Mouse (Mus musculus) embryonic stem cell, embryonic (primary cell): ENCODE measurements at regions not wholly inside any gene's neighbourhood (a gene's known extent, or its start where the extent isn't known, plus 50 kb on each side); places are given as distances from the start of the nearest gene placed in this dataset.

ENCODE experiments used
- CTCF ChIA-PET, 4 experiments: fragments of 300-600 bp in 2 of 4; fragments of 350-600 bp in 2 of 4; sonication (Branson Sonifier 250); formaldehyde crosslinking; loops; one replicate each; lab custom pipeline; 2022; ENCODE audit warnings: inconsistent platforms in 2 of 4; lab: Charles Lee
- POLR2A ChIA-PET, 4 experiments: fragments of 300-600 bp in 2 of 4; fragments of 350-600 bp in 2 of 4; sonication (Branson Sonifier 250); formaldehyde crosslinking; loops; one replicate each; lab custom pipeline; 2022; ENCODE audit warnings: antibody characterized with exemption in 4 of 4, inconsistent platforms in 1 of 4; lab: Charles Lee

DNA sequence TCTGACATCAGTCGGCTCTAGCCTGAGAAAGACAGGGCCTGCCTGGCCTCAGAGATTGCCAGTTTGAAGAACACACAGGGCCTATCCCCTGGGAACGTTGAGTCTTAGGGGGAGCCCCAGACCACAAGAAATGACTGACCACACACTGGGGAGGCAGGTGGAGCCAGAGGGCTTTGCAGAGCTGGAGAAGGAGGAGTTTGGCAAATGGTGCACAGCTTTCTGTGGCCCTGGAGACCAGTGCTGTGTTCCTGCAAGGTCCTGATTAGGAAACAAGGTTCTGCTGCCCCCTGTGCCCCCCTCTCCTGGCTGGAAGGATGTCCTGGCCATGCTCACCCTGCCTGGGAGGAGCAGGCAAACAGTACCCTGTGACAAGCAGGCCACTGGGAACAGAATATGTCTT is 82.2 kb upstream of the 1600014C23Rik start:
- ChIA-PET POLR2A (interaction anchor here in 3 of 4 experiments (0.7 to 1.4 kb wide), 3 partner anchors 8 to 258 kb away, joined by 3 to 8 read pairs (median 3); no protein-coding TSS in a partner anchor), CTCF (interaction anchor here in 2 of 4 experiments (0.6 to 1.6 kb wide), 2 partner anchors 10 to 456 kb away, joined by 3 to 5 read pairs; no protein-coding TSS in a partner anchor)

DNA sequence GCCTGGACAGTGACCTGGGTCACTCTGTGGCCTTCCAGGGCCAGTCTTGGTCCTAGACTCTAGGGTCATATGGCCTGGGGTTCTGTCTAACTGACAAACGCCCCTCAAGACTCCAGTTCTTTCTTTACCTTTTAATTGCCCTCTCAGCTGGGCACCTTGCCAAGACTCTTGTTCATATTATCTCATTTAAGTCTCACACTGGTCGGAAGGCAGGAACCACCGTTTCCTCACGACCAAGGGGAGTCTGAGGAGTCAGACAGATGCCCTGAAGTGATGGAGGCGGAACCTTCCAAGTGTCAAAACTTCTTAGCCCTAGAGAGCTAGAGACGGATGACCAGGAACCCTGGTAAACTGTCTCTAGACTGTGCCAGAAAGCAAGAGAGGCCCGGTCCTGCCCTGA is 81.7 kb upstream of the 1600014C23Rik start:
- ChIA-PET POLR2A (interaction anchor here (0.5 to 1.4 kb wide), 10 partner anchors 8 to 345 kb away, joined by 3 to 8 read pairs (median 3); no protein-coding TSS in a partner anchor), CTCF (interaction anchor here in 2 of 4 experiments (0.8 to 1.6 kb wide), 4 partner anchors 8 to 217 kb away, joined by 3 to 5 read pairs (median 4); partner anchors contain the start of gene Vegfa (in 1 of the 2))

DNA sequence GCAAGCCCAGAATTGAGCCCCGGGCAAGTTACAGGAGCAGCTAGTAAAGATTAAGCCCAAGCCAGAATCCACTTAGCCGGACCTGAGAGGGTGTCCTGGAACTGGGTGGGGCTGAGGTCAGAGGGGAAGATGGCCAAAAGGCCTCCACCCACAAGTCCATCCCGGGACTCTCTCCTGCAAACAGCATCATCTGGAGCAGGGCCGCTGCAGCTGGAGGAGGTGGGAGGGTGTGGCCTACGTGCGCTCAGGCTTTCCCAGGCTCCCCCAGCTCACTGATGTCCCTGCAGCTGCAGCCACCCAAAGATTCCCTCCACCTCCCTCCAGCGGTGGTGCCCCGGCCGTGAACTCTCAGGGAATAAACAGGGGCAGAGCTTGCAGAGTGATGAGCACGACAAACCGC is 80.9 kb upstream of the 1600014C23Rik start:
- POLR2A ChIA-PET, result interaction anchor here (0.5 to 1.4 kb wide), 14 partner anchors 9 to 357 kb away, joined by 3 to 6 read pairs (median 3); no protein-coding TSS in a partner anchor
- CTCF ChIA-PET, result interaction anchor here (0.6 to 1.6 kb wide), 17 partner anchors 8 to 317 kb away, joined by 3 to 5 read pairs (median 4); partner anchors contain the start of gene Vegfa (in 1 of the 4)

DNA sequence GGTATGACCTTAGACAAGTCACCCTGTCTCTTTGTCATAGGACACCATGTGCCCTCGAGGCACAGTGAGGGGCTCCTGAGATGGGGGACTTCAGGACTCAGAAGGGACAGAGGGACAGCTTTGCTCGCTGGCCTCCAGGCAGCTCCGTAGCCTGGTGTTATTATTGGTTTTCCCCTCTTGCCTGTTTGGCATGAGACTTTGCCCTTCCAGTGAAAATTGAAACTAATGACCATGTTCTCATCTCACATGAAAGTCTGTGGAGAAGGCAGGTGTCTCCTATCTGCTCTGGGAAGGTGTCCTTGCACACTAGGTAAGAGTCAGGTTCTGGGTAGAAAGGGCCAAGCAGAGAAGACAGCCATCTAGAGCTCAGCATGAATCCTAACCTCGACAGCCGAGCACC is 80.3 kb upstream of the 1600014C23Rik start:
- POLR2A ChIA-PET, result interaction anchor here in 3 of 4 experiments (0.7 to 1.4 kb wide), 8 partner anchors 10 to 358 kb away, joined by 3 to 6 read pairs (median 4); no protein-coding TSS in a partner anchor
- CTCF ChIA-PET, result interaction anchor here in 3 of 4 experiments (0.5 to 1.6 kb wide), 7 partner anchors 10 to 255 kb away, joined by 3 to 5 read pairs (median 4); partner anchors contain the start of gene Vegfa (in 1 of the 3)

DNA sequence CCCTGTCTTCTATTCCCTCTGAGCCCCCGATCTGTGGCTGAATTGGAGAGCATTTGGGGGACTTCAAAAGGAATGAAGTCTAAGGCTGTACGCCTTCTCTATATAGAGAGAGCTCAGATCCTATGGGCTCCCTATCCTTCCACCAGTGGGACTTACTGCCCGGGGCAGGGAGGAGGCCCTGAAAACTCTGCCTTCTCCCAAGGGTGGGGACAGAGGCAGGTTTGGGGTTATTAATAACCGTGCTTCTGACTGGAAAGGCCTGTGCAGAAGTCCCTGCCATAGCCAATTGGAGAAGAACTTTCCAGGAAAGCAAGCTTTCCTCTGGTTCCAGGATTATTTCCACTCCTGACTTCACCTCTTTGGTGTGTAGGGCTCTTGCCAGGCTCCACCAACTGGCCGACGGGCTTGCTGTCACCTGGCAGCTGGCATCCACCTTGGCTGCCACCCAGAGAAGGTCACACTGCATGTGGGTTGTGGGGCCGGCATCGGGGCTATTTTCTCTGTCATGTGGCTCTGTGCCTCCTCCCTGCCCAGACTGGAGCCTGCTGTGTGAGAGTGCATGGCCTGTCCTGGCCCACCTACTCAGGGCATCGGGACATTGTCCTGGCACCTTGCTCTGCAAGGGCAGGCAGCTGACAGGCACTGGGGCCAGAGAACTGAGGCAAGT is 78.8 kb upstream of the 1600014C23Rik start:
- ChIA-PET CTCF (interaction anchor here in 2 of 4 experiments (0.6 to 1.0 kb wide), 4 partner anchors 9 to 64 kb away, joined by 3 to 6 read pairs (median 4); no protein-coding TSS in a partner anchor), POLR2A (interaction anchor here in 3 of 4 experiments (0.9 to 2.2 kb wide), 3 partner anchors 9 to 348 kb away, joined by 3 to 5 read pairs (median 4); no protein-coding TSS in a partner anchor)

DNA sequence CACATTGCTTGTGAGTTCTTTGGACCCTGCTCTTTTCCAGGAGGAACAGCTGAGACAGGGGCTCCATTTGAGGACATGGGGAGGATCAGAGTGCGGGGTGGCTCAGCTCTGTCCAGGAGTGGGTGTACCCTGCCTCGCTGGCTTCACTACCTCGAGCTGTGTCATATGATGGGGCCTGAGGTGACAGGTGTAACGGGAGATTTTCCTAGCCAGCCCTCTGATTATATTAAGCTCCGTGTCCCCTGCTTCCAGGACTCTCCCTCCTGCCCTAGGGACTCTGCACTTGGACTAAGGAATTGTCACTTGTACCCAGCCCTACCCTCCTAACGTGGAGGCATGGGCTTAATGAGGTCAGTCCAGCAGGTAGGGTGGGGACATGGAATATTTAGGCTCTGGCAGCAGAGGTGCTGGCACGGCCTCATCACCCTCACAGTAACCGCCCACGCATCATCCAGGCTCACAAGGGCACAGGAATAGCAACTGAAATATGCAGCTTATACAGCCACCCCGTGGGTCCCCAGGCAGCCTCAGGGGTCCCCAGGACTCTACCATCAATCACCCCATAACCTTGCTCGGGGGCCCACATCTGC is 78.1 kb upstream of the 1600014C23Rik start:
- ChIA-PET POLR2A (interaction anchor here in 3 of 4 experiments (0.8 to 2.2 kb wide), 5 partner anchors 10 to 349 kb away, joined by 3 to 5 read pairs (median 3); no protein-coding TSS in a partner anchor), CTCF (interaction anchor here in 1 of 4 experiments (0.6 to 1.0 kb wide), 3 partner anchors 44 to 251 kb away, joined by 3 to 6 read pairs (median 3); no protein-coding TSS in a partner anchor)

DNA sequence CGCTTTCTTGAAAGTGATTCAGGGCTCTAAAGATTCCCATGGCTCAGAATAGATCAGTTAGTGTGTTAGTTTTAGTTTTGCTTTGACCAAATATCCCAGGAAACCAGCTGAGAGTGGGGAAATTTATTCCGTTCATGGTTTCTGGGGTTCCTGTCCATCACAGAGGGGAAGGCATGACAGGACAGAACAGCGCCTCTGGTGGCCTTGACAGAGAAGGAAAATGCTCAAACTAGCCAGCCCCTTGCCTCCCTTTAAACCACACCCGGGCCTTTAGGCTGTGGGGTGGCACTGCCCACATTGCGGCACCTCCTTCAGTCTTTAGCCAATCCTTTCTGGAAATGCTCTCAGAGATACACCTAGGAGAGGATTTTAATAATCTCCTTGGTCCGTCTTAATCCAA is 76.1 kb upstream of the 1600014C23Rik start:
- CTCF ChIA-PET, result interaction anchor here in 3 of 4 experiments (0.6 to 1.6 kb wide), 10 partner anchors 11 to 1331 kb away, joined by 3 to 8 read pairs (median 3); partner anchors contain the start of gene Vegfa (in 1 of the 3)

DNA sequence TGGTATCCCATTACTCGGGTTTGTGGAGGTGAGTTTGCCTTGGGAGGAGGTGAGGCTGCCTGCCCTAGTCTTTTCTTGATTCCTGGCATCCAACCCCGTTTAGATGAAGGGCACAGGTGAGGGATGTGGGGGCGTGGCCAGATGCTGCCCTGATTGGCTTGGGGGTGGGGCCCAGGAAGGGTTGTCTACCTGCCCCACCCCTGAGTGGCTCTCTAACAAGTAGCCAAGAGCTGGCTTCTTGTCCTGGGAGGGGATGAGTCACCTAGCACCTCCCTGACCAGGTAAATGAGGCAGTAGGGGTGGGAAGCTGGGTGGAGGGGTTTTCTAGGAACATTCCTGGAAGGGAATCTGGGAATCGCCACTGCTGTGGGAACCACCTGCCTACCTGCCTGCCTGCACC is 74.7 kb upstream of the 1600014C23Rik start:
- CTCF ChIA-PET, result interaction anchor here in 3 of 4 experiments (0.6 to 1.7 kb wide), 11 partner anchors 11 to 324 kb away, joined by 3 to 6 read pairs (median 4); partner anchors contain the start of gene Vegfa (in 1 of the 3)
- POLR2A ChIA-PET, result interaction anchor here in 3 of 4 experiments (1.0 to 2.0 kb wide), 6 partner anchors 15 to 76 kb away, joined by 3 to 12 read pairs (median 4); no protein-coding TSS in a partner anchor

More for the DNA sequence above, 76.1 kb upstream of the 1600014C23Rik start:
- POLR2A ChIA-PET, result interaction anchor here in 2 of 4 experiments (0.9 to 1.5 kb wide), 2 partner anchors 74 to 333 kb away, joined by 3 read pairs; no protein-coding TSS in a partner anchor

DNA sequence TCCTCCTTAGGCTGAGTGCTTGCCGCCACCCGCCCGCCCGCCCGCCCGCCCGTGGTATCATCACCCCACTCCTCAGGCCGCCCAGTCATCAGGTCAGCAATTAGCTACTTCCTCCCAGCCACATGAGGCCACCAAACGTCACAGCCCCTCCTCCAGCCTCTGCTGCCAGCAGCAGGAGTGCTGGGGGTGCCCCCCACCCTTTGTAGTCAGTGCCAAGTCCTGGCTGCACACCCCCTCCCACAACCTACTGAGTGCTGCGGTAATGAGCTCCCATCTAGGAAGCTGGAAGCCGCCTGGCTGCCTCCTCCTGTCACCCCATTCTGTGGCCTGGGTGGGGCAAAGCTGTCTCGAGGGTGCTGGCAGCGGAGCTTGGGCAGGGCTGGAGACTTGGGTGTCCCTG is 73.8 kb upstream of the 1600014C23Rik start:
- CTCF ChIA-PET, result interaction anchor here (0.5 to 1.9 kb wide), 12 partner anchors 14 to 325 kb away, joined by 3 to 23 read pairs (median 3); partner anchors contain the start of gene Vegfa (in 1 of the 4)
- POLR2A ChIA-PET, result interaction anchor here in 3 of 4 experiments (0.6 to 2.0 kb wide), 12 partner anchors 16 to 220 kb away, joined by 3 to 12 read pairs (median 3); no protein-coding TSS in a partner anchor

DNA sequence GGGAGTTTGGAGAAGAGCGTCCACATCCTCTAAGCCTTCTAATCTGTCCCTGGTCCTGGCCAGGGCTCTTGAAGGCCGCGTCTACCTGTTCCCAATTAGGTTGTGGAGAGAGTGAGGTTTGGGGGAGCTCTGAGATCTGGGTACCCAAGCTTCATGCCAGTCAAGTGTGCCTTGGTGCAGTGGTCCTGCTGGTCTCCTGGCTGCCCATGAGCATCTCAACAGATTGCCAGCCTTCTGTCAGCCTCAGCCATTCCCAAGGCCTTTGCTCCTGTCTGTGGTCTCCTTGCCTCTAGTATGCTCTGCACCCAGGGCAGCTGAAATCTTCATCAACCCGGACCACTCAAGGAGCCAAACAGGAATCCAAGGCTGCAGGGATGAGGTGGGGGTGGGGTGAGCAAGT is 73.2 kb upstream of the 1600014C23Rik start:
- CTCF ChIA-PET, result interaction anchor here in 3 of 4 experiments (0.6 to 1.9 kb wide), 9 partner anchors 14 to 325 kb away, joined by 3 to 8 read pairs (median 4); no protein-coding TSS in a partner anchor
- POLR2A ChIA-PET, result interaction anchor here in 3 of 4 experiments (0.6 to 2.0 kb wide), 7 partner anchors 12 to 220 kb away, joined by 3 to 12 read pairs (median 4); no protein-coding TSS in a partner anchor

DNA sequence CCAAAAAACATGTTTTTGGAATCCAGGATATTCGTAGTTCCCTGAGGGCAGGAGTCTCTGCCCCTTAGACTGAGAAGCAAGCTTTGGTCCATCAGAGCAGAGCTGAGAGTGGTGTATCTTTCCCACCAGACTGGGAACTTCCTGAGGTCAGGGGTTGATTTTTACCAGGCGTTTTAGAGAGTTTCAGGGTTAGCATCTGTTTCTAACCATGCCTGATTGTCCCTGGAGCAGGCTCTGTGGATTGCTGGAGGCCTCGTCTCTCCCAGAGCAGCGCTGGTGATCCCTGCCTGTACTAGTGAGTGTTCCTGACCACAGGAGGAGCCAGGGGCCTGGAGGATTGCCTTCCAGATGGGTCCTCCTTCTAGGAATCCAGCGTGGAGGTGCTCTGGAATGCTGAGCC is 72.8 kb upstream of the 1600014C23Rik start:
- CTCF ChIA-PET, result interaction anchor here (0.6 to 1.9 kb wide), 18 partner anchors 9 to 649 kb away, joined by 3 to 8 read pairs (median 4); no protein-coding TSS in a partner anchor
- POLR2A ChIA-PET, result interaction anchor here (0.6 to 1.3 kb wide), 9 partner anchors 13 to 278 kb away, joined by 3 to 9 read pairs (median 4); partner anchors contain the start of gene Vegfa (in 1 of the 4)

DNA sequence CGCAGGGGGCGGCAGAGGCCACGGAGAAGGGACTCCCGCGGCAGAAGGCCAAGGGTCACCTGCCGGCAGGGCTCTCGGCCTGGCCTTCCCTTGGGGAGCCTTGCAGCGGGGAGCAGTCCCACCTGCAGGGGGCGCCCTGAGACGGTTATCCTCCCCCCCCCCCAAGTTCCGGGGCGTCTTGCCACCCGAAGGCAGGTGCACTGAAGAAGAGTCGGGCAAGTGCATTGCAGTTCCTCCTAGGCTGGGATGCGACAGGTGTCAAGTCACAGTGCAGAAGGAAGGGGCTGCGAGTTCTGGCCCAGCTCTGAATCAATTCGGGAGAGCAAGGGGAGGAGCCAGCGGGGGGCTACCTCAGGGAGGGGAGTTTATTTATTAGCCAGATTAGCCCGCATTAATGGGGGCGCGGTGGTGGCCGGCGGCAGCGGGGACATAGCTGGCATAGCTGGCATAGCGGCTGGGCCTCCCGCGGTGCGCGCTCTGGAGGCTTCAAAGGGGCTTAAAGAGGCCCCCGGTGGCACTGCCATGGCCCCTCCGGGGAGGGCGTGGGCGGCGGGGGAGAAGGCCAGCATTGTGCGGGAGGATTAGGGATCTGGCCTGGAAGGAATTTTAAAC is 71.9 kb upstream of the 1600014C23Rik start:
- POLR2A ChIA-PET, result interaction anchor here (0.6 to 1.2 kb wide), 10 partner anchors 9 to 228 kb away, joined by 3 to 6 read pairs (median 3); partner anchors contain the start of gene Vegfa (in 1 of the 4)
- CTCF ChIA-PET, result interaction anchor here (0.5 to 1.8 kb wide), 17 partner anchors 10 to 1860 kb away, joined by 3 to 12 read pairs (median 4); partner anchors contain the start of gene Vegfa (in 1 of the 4)

DNA sequence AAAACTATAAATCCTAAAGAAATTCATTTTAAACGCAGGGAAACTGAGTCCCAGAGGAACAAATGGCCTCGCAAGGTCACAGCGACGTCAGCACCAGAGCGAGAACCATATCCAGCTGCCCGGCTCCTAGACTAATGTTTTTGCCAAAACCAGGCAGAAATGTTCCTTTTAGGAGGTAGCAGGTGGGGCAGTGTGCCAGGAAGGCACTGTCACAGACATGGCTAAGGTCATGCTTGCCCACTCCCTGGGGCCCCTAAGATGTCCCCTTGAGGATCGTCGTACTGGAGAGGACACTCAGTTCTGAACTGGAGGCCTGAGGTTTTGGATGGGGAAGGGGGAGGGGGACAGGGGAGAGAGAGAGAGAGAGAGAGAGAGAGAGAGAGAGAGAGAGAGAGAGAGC is 69.7 kb upstream of the 1600014C23Rik start:
- CTCF ChIA-PET, result interaction anchor here in 1 of 4 experiments (1.1 kb wide), 1 partner anchor 230 kb away, joined by 3 read pairs; no protein-coding TSS in a partner anchor
- POLR2A ChIA-PET, result interaction anchor here in 2 of 4 experiments (0.6 to 1.4 kb wide), 3 partner anchors 12 to 90 kb away, joined by 5 to 8 read pairs (median 7); no protein-coding TSS in a partner anchor

DNA sequence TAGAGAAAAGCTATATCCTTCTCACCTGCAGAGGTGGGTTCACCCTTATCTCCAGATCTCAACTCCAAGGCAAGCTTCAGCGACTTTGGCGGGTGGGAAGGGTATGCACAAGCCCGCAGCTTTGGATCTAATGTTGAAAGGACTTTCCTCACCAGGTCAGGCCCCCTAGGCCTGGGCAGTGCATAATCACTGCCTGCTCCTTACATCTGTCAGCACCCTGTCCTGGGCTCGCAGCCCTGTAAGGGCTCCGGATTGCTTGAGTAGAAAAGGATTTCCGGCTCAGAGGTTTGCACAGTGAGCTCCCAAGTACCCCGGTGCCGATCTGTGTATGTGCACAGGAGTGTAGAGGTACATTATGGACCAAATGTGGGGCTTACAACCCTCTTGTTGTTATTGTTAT is 68.8 kb upstream of the 1600014C23Rik start:
- POLR2A ChIA-PET, result interaction anchor here in 3 of 4 experiments (0.9 to 1.6 kb wide), 7 partner anchors 13 to 272 kb away, joined by 3 to 8 read pairs (median 5); partner anchors contain the start of gene Vegfa (in 1 of the 3)
- CTCF ChIA-PET, result interaction anchor here in 2 of 4 experiments (1.0 to 1.1 kb wide), 2 partner anchors 46 to 230 kb away, joined by 3 read pairs; no protein-coding TSS in a partner anchor

DNA sequence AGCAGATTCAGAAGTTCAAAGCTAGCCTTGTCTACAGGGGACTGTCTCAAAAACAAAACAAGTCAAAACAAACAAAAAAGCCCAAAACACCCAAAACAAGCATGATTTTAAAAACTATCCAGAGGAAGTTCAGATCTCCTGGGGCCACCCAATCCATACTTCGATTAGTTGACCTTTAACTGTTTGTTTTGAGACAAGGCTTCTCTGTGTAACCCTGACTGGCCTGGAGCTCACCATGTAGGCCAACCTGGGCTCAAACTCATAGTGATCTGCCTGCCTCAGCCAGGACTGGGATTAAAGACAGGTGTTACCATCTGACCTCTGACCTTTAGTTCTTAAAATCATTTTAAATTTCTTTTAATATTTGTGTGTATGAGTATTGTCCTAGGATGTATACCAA is 66.1 kb upstream of the 1600014C23Rik start:
- ChIA-PET POLR2A (interaction anchor here in 1 of 4 experiments (1.6 kb wide), 1 partner anchor 33 kb away, joined by 5 read pairs; no protein-coding TSS in a partner anchor), CTCF (interaction anchor here in 1 of 4 experiments (1.5 kb wide), 1 partner anchor 24 kb away, joined by 4 read pairs; no protein-coding TSS in a partner anchor)

DNA sequence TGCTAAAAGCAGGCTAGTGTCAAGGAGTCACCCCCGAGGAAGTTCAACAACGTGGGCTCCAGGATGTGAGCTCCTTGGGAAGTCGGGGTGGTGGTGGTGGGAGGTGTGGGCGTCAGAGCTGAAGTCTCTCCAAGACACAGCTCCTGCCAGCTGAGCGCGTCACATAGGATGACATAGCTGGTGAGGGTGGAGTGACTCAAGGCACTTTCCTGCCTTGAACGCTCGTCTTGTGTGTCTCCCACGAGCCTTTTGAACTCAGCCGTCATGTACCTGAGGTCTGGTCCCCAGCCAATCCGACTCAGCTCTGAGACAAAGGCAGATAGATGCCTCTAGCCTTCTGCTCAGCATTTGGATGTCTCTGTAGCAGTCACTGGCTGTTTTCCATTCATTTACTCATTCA is 65.4 kb upstream of the 1600014C23Rik start:
- ChIA-PET POLR2A (interaction anchor here in 2 of 4 experiments (0.6 to 1.6 kb wide), 3 partner anchors 32 to 632 kb away, joined by 3 to 5 read pairs (median 4); no protein-coding TSS in a partner anchor), CTCF (interaction anchor here in 2 of 4 experiments (1.0 to 1.5 kb wide), 2 partner anchors 10 to 23 kb away, joined by 3 to 4 read pairs; no protein-coding TSS in a partner anchor)
